Mouse (Mus musculus) intestine, embryonic 14.5 days (tissue): ENCODE data around the gene Tap1. TPM values are rescaled to one million over a fixed set of nuclear protein-coding genes. Genes with fewer than 3 reads are reported as not detected.

Experiments used
- ATAC-seq: fragments of 200-750 bp; cut with Nextera tagmentation; replicated peaks from 2 replicates; pipeline ENCODE4 v1.8.0; 2017; ENCODE audit warnings: low read depth, moderate number of reproducible peaks, moderate TSS enrichment, moderate library complexity; ENCODE audit not compliant: low FRiP score, low TSS enrichment
- DNase-seq: peaks from one replicate; pipeline ENCODE4 v3.0.0-alpha.2; 2018; ENCODE audit warnings: low spot score
- H3K27ac ChIP-seq: fragments of 300-500 bp; sonication (generic); 2 replicates; pipeline ENCODE4 v1.5.1; 2014; ENCODE audit warnings: low read depth, mild to moderate bottlenecking, control low read depth
- H3K27me3 ChIP-seq: fragments of 300-500 bp; sonication (generic); replicated peaks from 2 replicates; pipeline ENCODE4 v1.6.1; 2014; ENCODE audit warnings: low read length, control low read depth; ENCODE audit not compliant: control insufficient read depth, insufficient read depth
- H3K36me3 ChIP-seq: fragments of 300-500 bp; sonication (generic); 2 replicates; pipeline ENCODE4 v1.6.1; 2014; ENCODE audit warnings: low read length, control low read depth; ENCODE audit not compliant: control insufficient read depth, insufficient read depth
- H3K4me1 ChIP-seq: fragments of 300-500 bp; sonication (generic); replicated peaks from 2 replicates; pipeline ENCODE4 v1.6.1; 2014; ENCODE audit warnings: low read length, control low read depth, mixed read lengths; ENCODE audit not compliant: control insufficient read depth, insufficient read depth
- H3K4me2 ChIP-seq: fragments of 300-500 bp; sonication (generic); 2 replicates; pipeline ENCODE4 v1.6.1; 2014; ENCODE audit warnings: low read length
- H3K4me3 ChIP-seq: fragments of 300-500 bp; sonication (generic); 2 replicates; pipeline ENCODE4 v1.5.1; 2014; ENCODE audit warnings: low read depth, low read length, control low read depth, mixed read lengths
- H3K9ac ChIP-seq: fragments of 300-500 bp; sonication (generic); 2 replicates; pipeline ENCODE4 v1.6.1; 2014; ENCODE audit warnings: mild to moderate bottlenecking, low read length
- H3K9me3 ChIP-seq: fragments of 300-500 bp; sonication (generic); 2 replicates; pipeline ENCODE4 v1.6.1; 2016; ENCODE audit warnings: low read length, control low read depth; ENCODE audit not compliant: control insufficient read depth
- WGBS: fragments of 180-500 bp; shearing (Covaris S2); extraction: QIAGEN DNeasy Blood & Tissue Kit; methylation state at CpG from one replicate; pipeline ENCODE4 v1.1.7; 2014; 5-methylcytosine and 5-hydroxymethylcytosine counted together
- polyA plus RNA-seq: library from polyadenylated mRNA; unstranded; fragments of >200 nt; fragmentation: Nextera tagmentation; extraction: Ambion mirVana; gene quantifications from 2 replicates; pipeline ENCODE4 v1.2.1, GENCODE M21; 2014

Tap1 gene
- polyA plus RNA-seq, 1 experiment from 2014 or later: 4.9 TPM

DNA sequence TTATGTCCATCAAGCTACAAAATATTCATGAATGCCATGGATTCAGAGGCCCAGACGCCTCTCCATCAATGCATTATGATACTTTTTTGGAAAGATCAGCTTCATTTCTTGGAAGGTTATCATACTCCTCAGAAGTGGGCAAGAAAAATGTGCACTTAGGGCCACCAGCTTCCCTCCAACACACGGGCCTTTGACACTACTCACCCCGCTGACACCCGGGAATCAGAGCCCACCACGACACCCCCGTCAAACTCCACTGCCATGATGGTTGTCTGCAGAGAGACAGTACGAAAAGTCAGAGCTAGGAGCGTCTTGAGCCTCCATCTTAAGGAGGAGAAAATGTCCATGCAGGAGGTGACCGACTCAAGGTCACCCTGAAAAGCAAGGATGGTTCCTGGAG is 1.8 kb upstream of the Tap1 start:
- H3K4me2 ChIP-seq: no peak overlapping the region
- no peak for DNase-seq
- H3K9ac ChIP-seq: no peak overlapping the region
- H3K27ac ChIP-seq: no peak overlapping the region
- H3K4me1 ChIP-seq: peaks cover 6% of the 10 kb centered on the region
- H3K27me3 ChIP-seq: peaks cover 33% of the 10 kb centered on the region
- no peaks in the 10 kb centered on the region for H3K36me3 ChIP-seq
- H3K4me3 ChIP-seq: no peak overlapping the region
- WGBS: 88% methylated on average over 9 of the region's 9 CpGs
- H3K9me3 ChIP-seq: no peaks in the 10 kb centered on the region
- no peak for ATAC-seq

DNA sequence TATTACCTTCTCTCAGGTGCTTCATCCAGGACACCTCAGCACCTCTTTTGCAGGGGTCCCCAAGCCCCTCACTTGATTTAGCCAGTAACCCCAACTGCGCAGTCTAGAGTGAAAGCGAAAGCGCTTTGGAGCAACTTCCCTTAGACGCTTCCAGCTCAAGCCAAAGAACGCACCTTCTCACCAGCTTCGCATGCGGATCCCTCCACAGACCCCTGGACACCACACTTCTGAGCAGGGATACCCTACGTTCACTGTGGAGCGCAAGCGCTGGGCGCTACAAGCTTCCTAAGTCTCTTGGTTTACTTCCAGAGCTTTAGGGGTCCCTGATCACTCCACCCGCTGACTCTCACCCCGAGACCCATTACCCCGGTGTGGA is 480 bp upstream of the Tap1 start:
- Histone ChIP-seq H3K9ac (peak overlapping the region; percentile 39), H3K27me3 (peaks cover 45% of the 10 kb centered on the region), H3K4me1 (peaks cover 6% of the 10 kb centered on the region), H3K4me2 (peak overlapping the region; percentile 91), H3K36me3 (no peaks in the 10 kb centered on the region), H3K27ac (no peak overlapping the region), H3K4me3 (peak overlapping the region; percentile 49), H3K9me3 (no peaks in the 10 kb centered on the region)
- WGBS: 4% methylated on average over 14 of the region's 14 CpGs
- DNase-seq (no peak), ATAC-seq (no peak)

DNA sequence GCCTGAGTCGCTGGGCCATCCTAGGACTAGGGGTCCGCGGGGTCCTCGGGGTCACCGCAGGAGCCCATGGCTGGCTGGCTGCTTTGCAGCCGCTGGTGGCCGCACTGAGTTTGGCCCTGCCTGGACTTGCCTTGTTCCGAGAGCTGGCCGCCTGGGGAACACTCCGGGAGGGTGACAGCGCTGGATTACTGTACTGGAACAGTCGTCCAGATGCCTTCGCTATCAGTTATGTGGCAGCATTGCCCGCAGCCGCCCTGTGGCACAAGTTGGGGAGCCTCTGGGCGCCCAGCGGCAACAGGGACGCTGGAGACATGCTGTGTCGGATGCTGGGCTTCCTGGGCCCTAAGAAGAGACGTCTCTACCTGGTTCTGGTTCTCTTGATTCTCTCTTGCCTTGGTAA is 657 bp downstream of the Tap1 start:
- 2% methylated on average over 20 of the region's 20 CpGs for WGBS
- Histone ChIP-seq H3K27me3 (peaks cover 53% of the 10 kb centered on the region), H3K4me2 (peak overlapping the region; percentile 91), H3K4me3 (peak overlapping the region; percentile 49), H3K27ac (peak overlapping the region; percentile 62; the same call in 1 of the 2 replicates), H3K36me3 (no peaks in the 10 kb centered on the region), H3K9ac (peak overlapping the region; percentile 48), H3K4me1 (peaks cover 6% of the 10 kb centered on the region), H3K9me3 (no peaks in the 10 kb centered on the region)
- DNase-seq (no peak), ATAC-seq (no peak)

DNA sequence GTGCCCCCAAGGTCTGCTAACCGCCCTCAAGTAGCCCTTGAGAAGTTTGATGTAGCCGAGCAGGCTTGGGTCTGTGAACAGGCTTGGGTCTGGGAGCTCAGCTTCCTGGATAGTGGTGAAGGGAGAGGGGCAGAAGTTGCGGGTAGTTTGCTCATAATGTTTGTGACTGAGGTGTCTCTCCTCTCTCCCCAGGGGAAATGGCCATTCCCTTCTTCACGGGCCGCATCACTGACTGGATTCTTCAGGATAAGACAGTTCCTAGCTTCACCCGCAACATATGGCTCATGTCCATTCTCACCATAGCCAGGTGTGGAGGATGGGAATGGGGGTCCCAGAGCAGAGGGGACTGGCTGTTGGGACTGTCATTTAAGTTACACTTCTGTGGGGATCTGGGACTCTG is 1.6 kb downstream of the Tap1 start:
- Histone ChIP-seq H3K4me2 (no peak overlapping the region), H3K9ac (no peak overlapping the region), H3K27ac (no peak overlapping the region), H3K27me3 (peaks cover 59% of the 10 kb centered on the region), H3K36me3 (no peaks in the 10 kb centered on the region), H3K9me3 (no peaks in the 10 kb centered on the region), H3K4me3 (no peak overlapping the region), H3K4me1 (peaks cover 6% of the 10 kb centered on the region)
- WGBS: 65% methylated on average over 6 of the region's 6 CpGs
- ATAC-seq (no peak), DNase-seq (no peak)

DNA sequence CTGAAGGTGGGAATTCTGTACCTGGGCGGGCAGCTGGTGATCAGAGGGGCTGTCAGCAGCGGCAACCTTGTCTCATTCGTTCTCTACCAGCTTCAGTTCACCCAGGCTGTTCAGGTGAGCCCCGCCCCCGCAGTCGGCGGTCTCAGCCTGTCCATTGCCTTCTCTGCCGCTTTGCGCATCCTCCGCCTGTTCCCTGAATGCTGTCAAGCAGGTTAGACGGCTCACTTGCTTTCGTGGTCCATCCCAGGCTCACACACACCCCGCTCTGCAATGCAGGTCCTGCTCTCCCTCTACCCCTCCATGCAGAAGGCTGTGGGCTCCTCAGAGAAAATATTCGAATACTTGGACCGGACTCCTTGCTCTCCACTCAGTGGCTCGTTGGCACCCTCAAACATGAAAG is 5.5 kb downstream of the Tap1 start:
- Histone ChIP-seq H3K36me3 (no peaks in the 10 kb centered on the region), H3K27ac (no peak overlapping the region), H3K4me3 (no peak overlapping the region), H3K4me2 (no peak overlapping the region), H3K9ac (no peak overlapping the region), H3K9me3 (no peaks in the 10 kb centered on the region), H3K27me3 (peaks cover 74% of the 10 kb centered on the region), H3K4me1 (peaks cover 5% of the 10 kb centered on the region)
- ATAC-seq (peak; percentile 54; the same call in 1 of the 2 replicates), DNase-seq (no peak)
- 21% methylated on average over 16 of the region's 16 CpGs for WGBS

DNA sequence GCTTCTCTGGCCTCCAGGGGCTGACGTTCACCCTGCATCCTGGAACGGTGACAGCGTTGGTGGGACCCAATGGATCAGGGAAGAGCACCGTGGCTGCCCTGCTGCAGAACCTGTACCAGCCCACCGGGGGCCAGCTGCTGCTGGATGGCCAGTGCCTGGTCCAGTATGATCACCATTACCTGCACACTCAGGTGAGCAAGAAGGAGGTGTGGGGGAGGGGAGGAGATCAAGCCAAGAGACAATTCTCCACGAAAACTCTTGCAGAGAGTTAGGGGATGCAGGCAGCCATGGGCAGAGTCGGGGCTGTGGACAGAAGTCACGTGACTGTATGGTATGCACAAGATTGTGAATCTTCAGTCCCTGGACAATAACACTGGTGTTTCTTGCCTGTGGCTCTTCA is 6.1 kb downstream of the Tap1 start:
- 61% methylated on average over 8 of the region's 8 CpGs for WGBS
- H3K4me2 ChIP-seq: no peak overlapping the region
- peaks cover 80% of the 10 kb centered on the region for H3K27me3 ChIP-seq
- no peak overlapping the region for H3K9ac ChIP-seq
- no peak for ATAC-seq
- no peak for DNase-seq
- no peaks in the 10 kb centered on the region for H3K9me3 ChIP-seq
- no peak overlapping the region for H3K4me3 ChIP-seq
- no peaks in the 10 kb centered on the region for H3K4me1 ChIP-seq
- no peak overlapping the region for H3K27ac ChIP-seq
- H3K36me3 ChIP-seq: no peaks in the 10 kb centered on the region

DNA sequence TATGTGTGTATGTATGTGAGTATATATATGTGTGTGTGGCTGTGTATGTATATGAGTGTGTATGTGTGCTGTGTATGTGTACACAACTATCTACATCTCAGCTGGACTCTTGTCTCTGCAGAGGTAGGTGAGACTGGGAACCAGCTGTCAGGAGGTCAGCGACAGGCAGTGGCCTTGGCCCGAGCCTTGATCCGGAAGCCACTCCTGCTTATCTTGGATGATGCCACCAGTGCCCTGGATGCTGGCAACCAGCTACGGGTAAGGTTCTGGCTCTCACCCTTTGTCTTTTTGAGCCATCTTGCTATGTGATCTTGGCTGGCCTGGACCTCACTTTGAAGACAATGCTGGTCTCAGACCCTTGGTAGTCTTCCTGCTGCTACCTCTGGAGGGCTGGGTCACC is 7.4 kb downstream of the Tap1 start:
- H3K4me1 ChIP-seq: no peaks in the 10 kb centered on the region
- no peaks in the 10 kb centered on the region for H3K36me3 ChIP-seq
- no peak overlapping the region for H3K9ac ChIP-seq
- ATAC-seq (no peak), DNase-seq (no peak)
- 89% methylated on average over 4 of the region's 4 CpGs for WGBS
- peaks cover 84% of the 10 kb centered on the region for H3K27me3 ChIP-seq
- H3K27ac ChIP-seq: no peak overlapping the region
- no peak overlapping the region for H3K4me2 ChIP-seq
- H3K9me3 ChIP-seq: no peaks in the 10 kb centered on the region
- H3K4me3 ChIP-seq: no peak overlapping the region

DNA sequence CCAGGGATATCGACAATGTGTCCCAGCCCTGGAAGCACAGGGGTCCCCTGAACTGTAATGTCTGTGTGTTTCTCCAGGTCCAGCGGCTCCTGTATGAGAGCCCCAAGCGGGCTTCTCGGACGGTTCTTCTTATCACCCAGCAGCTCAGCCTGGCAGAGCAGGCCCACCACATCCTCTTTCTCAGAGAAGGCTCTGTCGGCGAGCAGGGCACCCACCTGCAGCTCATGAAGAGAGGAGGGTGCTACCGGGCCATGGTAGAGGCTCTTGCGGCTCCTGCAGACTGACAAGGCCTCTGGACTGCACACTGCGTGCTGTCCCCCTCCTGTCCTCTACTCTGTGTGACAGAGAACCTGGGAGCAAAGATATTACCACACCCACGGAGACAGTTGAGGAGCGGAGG is 9.1 kb downstream of the Tap1 start:
- Histone ChIP-seq H3K36me3 (no peaks in the 10 kb centered on the region), H3K9ac (no peak overlapping the region), H3K4me1 (no peaks in the 10 kb centered on the region), H3K9me3 (no peaks in the 10 kb centered on the region), H3K4me3 (no peak overlapping the region), H3K4me2 (no peak overlapping the region), H3K27me3 (peaks cover 72% of the 10 kb centered on the region), H3K27ac (no peak overlapping the region)
- 28% methylated on average over 12 of the region's 12 CpGs for WGBS
- DNase-seq: no peak
- ATAC-seq: no peak

DNA sequence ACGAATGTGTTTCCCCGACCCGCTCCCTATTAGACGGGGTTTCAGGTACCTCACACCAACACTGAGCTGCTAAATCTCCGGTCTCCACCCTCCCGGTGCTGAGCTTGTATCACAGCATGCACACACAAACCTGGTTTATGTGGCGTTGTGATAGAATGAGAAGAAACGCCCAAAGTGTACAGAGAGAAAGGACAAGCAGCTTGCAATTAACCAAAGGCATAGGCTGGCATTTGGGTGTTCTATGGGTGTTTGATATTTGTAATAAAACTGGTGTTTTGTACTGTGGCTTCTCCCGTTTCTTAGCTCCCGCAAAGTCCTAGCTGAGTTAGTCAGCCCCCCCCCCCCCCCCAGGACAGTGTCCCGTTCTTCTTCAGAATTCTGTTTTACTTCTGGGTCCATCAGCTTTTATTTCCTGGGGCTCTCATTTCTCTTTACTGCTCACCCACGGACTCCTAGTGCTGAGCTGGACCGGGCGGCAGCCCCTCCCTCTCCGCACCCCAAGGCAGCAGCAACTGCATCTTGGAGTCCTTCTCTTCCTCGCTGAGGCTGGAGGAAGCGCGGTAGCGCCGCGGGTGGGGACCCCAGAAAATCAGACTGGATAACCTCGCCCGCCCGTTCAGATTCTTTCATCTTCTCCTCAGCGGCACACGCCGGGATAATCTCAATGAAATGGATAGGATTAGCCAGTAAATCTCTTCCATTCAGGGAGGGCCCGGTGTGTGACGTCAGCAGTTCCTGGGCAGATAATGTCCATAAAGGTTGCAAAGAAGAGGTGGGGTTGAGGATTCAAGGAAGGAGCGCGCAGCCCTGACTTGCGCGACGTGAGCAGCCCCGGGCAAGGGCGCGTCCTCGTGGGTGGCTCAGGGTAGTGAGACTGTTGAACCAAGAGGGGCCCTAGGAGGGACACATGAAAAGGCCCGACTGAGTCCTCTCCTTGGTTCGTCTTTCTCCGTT is 9.9 kb downstream of the Tap1 start, which contains the start of gene Psmb8:
Psmb8 (plus strand) TSS at position 781 of the 954 bp plus-strand sequence.
- no peaks in the 10 kb centered on the region for H3K36me3 ChIP-seq
- WGBS: 5% methylated on average over 41 of the region's 41 CpGs
- peak within 1 kb of the TSS; percentile 74 for H3K4me2 ChIP-seq
- no peaks in the 10 kb centered on the region for H3K4me1 ChIP-seq
- DNase-seq (peak; percentile 96), ATAC-seq (peak; percentile 83)
- peak within 1 kb of the TSS; percentile 38 for H3K4me3 ChIP-seq
- H3K27ac ChIP-seq: no peak within 1 kb of the TSS
- H3K27me3 ChIP-seq: peaks cover 68% of the 10 kb centered on the region
- peak within 1 kb of the TSS; percentile 22; the same call in 1 of the 2 replicates for H3K9ac ChIP-seq
- no peaks in the 10 kb centered on the region for H3K9me3 ChIP-seq
